Mouse (Mus musculus): Measurements from ENCODE around the gene Sccpdh. TPM values are rescaled to one million over a fixed set of nuclear protein-coding genes. Genes with fewer than 3 reads are reported as not detected.

Gene Sccpdh
- polyA plus RNA-seq, 1 experiment = 3.0 TPM

DNA sequence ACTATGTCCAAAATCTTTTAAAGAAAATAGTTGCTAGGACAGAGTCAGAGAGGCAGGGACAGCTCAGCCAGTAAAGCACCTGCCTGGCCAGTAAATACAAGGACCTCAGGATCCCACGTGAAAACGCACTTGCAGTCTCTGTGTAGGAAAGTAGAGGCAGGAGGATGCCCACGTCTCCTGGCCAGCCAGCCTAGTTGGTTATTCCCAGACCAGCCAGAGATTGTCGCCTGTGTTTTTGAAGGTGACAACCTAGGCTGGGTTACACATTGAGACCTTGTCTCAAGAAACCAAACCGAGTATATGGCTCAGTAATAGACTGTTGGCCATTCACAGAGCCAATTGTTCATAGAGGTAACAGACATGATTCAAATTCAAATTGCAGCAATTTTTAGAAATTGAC is 38.7 kb upstream of the Sccpdh start:
- DNase-seq = no peak
- Histone ChIP-seq H3K27ac (ENCODE audit: control insufficient read depth, insufficient read depth, low read length) (no peak overlapping the region), H3K27me3 (ENCODE audit: control insufficient read depth, insufficient read depth, low read length) (no peaks in the 10 kb centered on the region), H3K4me3 (ENCODE audit: control insufficient read depth, insufficient read depth, low read length) (no peak overlapping the region), H3K4me1 (replicated peaks; ENCODE audit: control insufficient read depth, insufficient read depth, low read length) (no peaks in the 10 kb centered on the region), H3K36me3 (ENCODE audit: control insufficient read depth, insufficient read depth, low read length) (peaks cover 15% of the 10 kb centered on the region)
- 94% methylated on average over 5 of the region's 5 CpGs for WGBS
- TF ChIP-seq POLR2A (IDR thresholded peaks at IDR 0.05; ENCODE audit: control insufficient read depth, extremely low read depth, insufficient read depth, low read length, poor library complexity) (no peak), CTCF (IDR thresholded peaks at IDR 0.05; ENCODE audit: borderline replicate concordance, control insufficient read depth, extremely low read depth, insufficient read depth, low read length, poor library complexity) (no peak)

GRCm38 (mm10) chr1:179632746-179633413 is 35.1 kb upstream of the Sccpdh start:
- H3K27me3 ChIP-seq (ENCODE audit: control insufficient read depth, insufficient read depth, low read length) = no peaks in the 10 kb centered on the region
- TF ChIP-seq POLR2A (IDR thresholded peaks at IDR 0.05; ENCODE audit: control insufficient read depth, extremely low read depth, insufficient read depth, low read length, poor library complexity) (no peak), CTCF (IDR thresholded peaks at IDR 0.05; ENCODE audit: borderline replicate concordance, control insufficient read depth, extremely low read depth, insufficient read depth, low read length, poor library complexity) (0 out of 2 replicates have a peak, but pooled peaks have one; percentile 21)
- WGBS = 59% methylated on average over 11 of the region's 11 CpGs
- H3K4me3 ChIP-seq (ENCODE audit: control insufficient read depth, insufficient read depth, low read length) = no peak overlapping the region
- no peaks in the 10 kb centered on the region for H3K36me3 ChIP-seq (ENCODE audit: control insufficient read depth, insufficient read depth, low read length)
- no peak overlapping the region for H3K27ac ChIP-seq (ENCODE audit: control insufficient read depth, insufficient read depth, low read length)
- DNase-seq = no peak
- no peaks in the 10 kb centered on the region for H3K4me1 ChIP-seq (replicated peaks; ENCODE audit: control insufficient read depth, insufficient read depth, low read length)

DNA sequence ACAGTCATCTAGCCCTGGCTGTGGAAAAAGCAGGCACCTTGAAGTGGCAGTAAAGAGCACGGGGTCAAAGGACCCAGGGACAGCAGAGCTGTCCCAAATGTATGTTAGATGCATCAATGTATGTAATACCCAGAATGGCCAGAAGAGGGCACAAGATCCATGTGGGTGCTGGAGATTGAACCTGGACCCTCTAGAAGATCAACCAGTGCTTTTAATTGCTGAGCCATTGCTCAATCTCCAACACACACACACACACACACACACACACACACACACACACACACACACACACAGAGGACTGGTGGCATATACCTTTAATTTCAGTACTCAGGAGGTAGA is 34.6 kb upstream of the Sccpdh start:
- Histone ChIP-seq H3K27me3 (ENCODE audit: control insufficient read depth, insufficient read depth, low read length) (no peaks in the 10 kb centered on the region), H3K27ac (ENCODE audit: control insufficient read depth, insufficient read depth, low read length) (no peak overlapping the region), H3K36me3 (ENCODE audit: control insufficient read depth, insufficient read depth, low read length) (no peaks in the 10 kb centered on the region), H3K4me3 (ENCODE audit: control insufficient read depth, insufficient read depth, low read length) (no peak overlapping the region), H3K4me1 (replicated peaks; ENCODE audit: control insufficient read depth, insufficient read depth, low read length) (no peaks in the 10 kb centered on the region)
- TF ChIP-seq POLR2A (IDR thresholded peaks at IDR 0.05; ENCODE audit: control insufficient read depth, extremely low read depth, insufficient read depth, low read length, poor library complexity) = no peak
- TF ChIP-seq CTCF (IDR thresholded peaks at IDR 0.05; ENCODE audit: borderline replicate concordance, control insufficient read depth, extremely low read depth, insufficient read depth, low read length, poor library complexity) = no peak
- peak; percentile 54 for DNase-seq
- WGBS = 11% methylated on average over 1 of the region's 1 CpGs

- H3K27ac ChIP-seq (ENCODE audit: control insufficient read depth, insufficient read depth, low read length) = no peak overlapping the region
- H3K27me3 ChIP-seq (ENCODE audit: control insufficient read depth, insufficient read depth, low read length) = no peaks in the 10 kb centered on the region
- H3K4me3 ChIP-seq (ENCODE audit: control insufficient read depth, insufficient read depth, low read length) = no peak overlapping the region
- no peak for DNase-seq
- WGBS = 100% methylated on average over 3 of the region's 3 CpGs
- H3K36me3 ChIP-seq (ENCODE audit: control insufficient read depth, insufficient read depth, low read length) = no peaks in the 10 kb centered on the region
- TF ChIP-seq CTCF (IDR thresholded peaks at IDR 0.05; ENCODE audit: borderline replicate concordance, control insufficient read depth, extremely low read depth, insufficient read depth, low read length, poor library complexity) (no peak), POLR2A (IDR thresholded peaks at IDR 0.05; ENCODE audit: control insufficient read depth, extremely low read depth, insufficient read depth, low read length, poor library complexity) (no peak)
- H3K4me1 ChIP-seq (replicated peaks; ENCODE audit: control insufficient read depth, insufficient read depth, low read length) = no peaks in the 10 kb centered on the region
These were observed 33.9 kb upstream of the Sccpdh start for GRCm38 (mm10) chr1:179634159-179634558.

DNA sequence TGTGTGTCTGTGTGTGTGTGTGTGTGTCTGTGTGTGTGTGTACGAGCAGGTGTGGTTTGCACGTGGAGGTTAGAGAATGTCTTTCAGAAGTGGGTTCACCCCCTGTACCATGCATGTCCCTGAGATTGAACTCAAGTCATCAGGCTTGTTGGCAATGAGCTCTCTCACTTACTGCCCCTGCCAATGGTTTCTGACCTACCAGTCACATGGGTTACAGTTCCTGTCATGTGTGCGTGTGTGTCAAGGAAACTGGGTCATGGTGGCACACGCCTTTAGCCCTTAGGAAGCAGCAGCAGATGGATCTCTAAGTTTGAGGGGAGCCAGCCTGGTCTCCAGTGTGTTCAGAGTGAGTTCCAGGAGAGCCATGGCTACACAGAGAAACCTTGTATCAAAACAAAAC is 25.3 kb upstream of the Sccpdh start:
- Histone ChIP-seq H3K27me3 (ENCODE audit: control insufficient read depth, insufficient read depth, low read length) (no peaks in the 10 kb centered on the region), H3K27ac (ENCODE audit: control insufficient read depth, insufficient read depth, low read length) (no peak overlapping the region), H3K4me1 (replicated peaks; ENCODE audit: control insufficient read depth, insufficient read depth, low read length) (peaks cover 9% of the 10 kb centered on the region), H3K36me3 (ENCODE audit: control insufficient read depth, insufficient read depth, low read length) (no peaks in the 10 kb centered on the region), H3K4me3 (ENCODE audit: control insufficient read depth, insufficient read depth, low read length) (no peak overlapping the region)
- TF ChIP-seq CTCF (IDR thresholded peaks at IDR 0.05; ENCODE audit: borderline replicate concordance, control insufficient read depth, extremely low read depth, insufficient read depth, low read length, poor library complexity) (no peak), POLR2A (IDR thresholded peaks at IDR 0.05; ENCODE audit: control insufficient read depth, extremely low read depth, insufficient read depth, low read length, poor library complexity) (no peak)
- no peak for DNase-seq
- 68% methylated on average over 4 of the region's 4 CpGs for WGBS

DNA sequence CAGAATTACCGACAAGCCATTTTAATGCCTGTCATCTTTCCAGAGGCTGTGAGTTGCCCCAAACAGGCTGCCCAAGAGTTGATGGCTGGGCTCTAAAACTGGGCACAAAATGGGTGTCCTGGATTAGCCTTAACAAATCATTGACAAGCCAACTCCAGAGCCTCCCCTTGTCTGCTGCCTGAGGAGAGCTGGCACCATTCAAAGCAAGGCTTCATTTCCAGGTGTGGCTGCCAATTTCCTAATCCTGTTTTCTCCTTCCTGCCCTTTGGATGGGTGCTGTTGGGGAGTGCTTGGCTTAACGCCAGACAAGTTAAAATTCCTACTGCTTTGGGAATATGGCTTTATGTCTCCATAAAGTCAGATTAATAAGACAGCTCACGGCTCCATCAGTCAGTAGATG is 23.9 kb upstream of the Sccpdh start:
- Histone ChIP-seq H3K4me3 (ENCODE audit: control insufficient read depth, insufficient read depth, low read length) (no peak overlapping the region), H3K36me3 (ENCODE audit: control insufficient read depth, insufficient read depth, low read length) (no peaks in the 10 kb centered on the region), H3K27ac (ENCODE audit: control insufficient read depth, insufficient read depth, low read length) (no peak overlapping the region), H3K4me1 (replicated peaks; ENCODE audit: control insufficient read depth, insufficient read depth, low read length) (peaks cover 9% of the 10 kb centered on the region), H3K27me3 (ENCODE audit: control insufficient read depth, insufficient read depth, low read length) (no peaks in the 10 kb centered on the region)
- DNase-seq = no peak
- TF ChIP-seq CTCF (IDR thresholded peaks at IDR 0.05; ENCODE audit: borderline replicate concordance, control insufficient read depth, extremely low read depth, insufficient read depth, low read length, poor library complexity) (no peak), POLR2A (IDR thresholded peaks at IDR 0.05; ENCODE audit: control insufficient read depth, extremely low read depth, insufficient read depth, low read length, poor library complexity) (no peak)
- WGBS = 91% methylated on average over 3 of the region's 3 CpGs
